Mouse (Mus musculus) inflammation-experienced regulatory T-cells, adult 6 months (primary cell): ENCODE results near the gene Zfand4. TPM values are rescaled to one million over a fixed set of nuclear protein-coding genes. Genes with fewer than 3 reads are reported as not detected.

Experiments used
- ATAC-seq: one replicate; pipeline ENCODE4 v1.8.0; 2017
- polyA plus RNA-seq, 3 experiments: library from polyadenylated mRNA; unstranded; fragments of 100-300 nt; shearing (Covaris generic); gene quantifications; one replicate each; pipeline ENCODE4 v1.2.1; 2017

Gene Zfand4
- polyA plus RNA-seq, 3 experiments from 2014 or later, result 0.75 to 4.5 (median 2.4) TPM

DNA sequence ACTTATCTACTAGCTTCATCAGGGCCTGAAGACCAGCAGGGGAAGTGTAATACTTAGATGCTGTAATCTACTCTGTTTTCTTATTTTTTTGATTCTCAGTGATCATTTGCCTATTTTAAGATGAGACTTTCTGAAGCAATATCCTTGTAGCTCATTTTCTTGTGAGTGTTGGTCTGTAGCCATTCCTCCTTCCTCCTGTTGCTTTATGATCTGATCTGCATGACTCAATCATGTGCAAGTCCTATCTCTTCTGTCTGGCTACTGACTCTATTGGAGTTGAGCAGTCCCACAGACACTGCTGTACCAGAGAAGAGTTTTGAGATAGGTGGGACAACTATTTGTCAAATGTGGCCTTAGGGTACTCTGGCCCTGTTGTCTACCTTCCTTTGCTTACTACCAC lies 110.6 kb downstream of the Zfand4 start:
- no peak for ATAC-seq

DNA sequence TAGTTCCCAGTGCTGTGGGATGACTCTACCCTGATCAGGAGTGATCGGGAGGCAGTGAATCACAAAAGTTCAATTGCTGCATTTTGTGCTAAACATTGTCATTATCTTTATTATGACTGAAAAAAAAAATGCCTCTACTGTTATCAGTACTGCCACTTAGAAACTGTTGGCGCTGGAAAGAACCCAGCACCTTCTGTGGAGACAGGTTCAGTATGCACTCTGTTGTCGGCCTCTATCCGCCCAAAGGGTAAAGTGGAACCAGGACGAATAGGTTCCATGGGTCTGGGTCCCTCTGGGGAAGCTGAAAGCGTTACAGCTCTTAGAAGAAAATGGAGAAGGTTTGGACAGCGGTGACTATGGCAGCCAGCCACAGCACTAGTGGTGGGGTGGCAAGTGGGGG lies 114.9 kb downstream of the Zfand4 start:
- no peak for ATAC-seq

Other genes starting within 250 kb of the Zfand4 start
- gene Tmcc1, start 70.7 kb upstream of the Zfand4 start, polyA plus RNA-seq, result 10 to 100 TPM; 12.9 to 43.8 (median 31.4) TPM
- gene Washc2, start 56.2 kb upstream of the Zfand4 start, polyA plus RNA-seq, result 10 to 100 TPM; 32.1 to 46.4 (median 45.6) TPM
- under 1 TPM in 1 of 3 experiments, not detected in 2; 0.56 TPM for gene March8, start 73.8 kb downstream of the Zfand4 start, polyA plus RNA-seq
- gene Alox5, start 197.0 kb downstream of the Zfand4 start, polyA plus RNA-seq, result not detected
- not detected for gene Olfr211, start 224.9 kb downstream of the Zfand4 start, polyA plus RNA-seq
- not detected for gene Olfr212, start 242.3 kb downstream of the Zfand4 start, polyA plus RNA-seq